Mouse (Mus musculus) kidney, adult 18-20 months (tissue): ENCODE results near the gene Col4a2.

Experiments used
- DNase-seq: peaks from one replicate; pipeline ENCODE4 v3.0.0; 2021

Col4a2 gene

GRCm38 (mm10) chr8:11297141-11297838 lies 15.3 kb upstream of the Col4a2 start:
- no peak for DNase-seq

GRCm38 (mm10) chr8:11298531-11299316 lies 13.9 kb upstream of the Col4a2 start:
- no peak for DNase-seq

GRCm38 (mm10) chr8:11299317-11299602 lies 13.3 kb upstream of the Col4a2 start:
- DNase-seq = no peak

- no peak for DNase-seq
Measured at GRCm38 (mm10) chr8:11300436-11300835, 12.2 kb upstream of the Col4a2 start.

- DNase-seq = no peak
Measured at GRCm38 (mm10) chr8:11304027-11304601, 8.5 kb upstream of the Col4a2 start.

GRCm38 (mm10) chr8:11305539-11305938 lies 7.1 kb upstream of the Col4a2 start:
- DNase-seq = no peak

- DNase-seq = no peak
Measured at GRCm38 (mm10) chr8:11307451-11307850, 5.2 kb upstream of the Col4a2 start.

GRCm38 (mm10) chr8:11308570-11308998 lies 4.0 kb upstream of the Col4a2 start:
- peak; percentile 60 for DNase-seq

- DNase-seq = no peak
Measured at GRCm38 (mm10) chr8:11309226-11309625, 3.4 kb upstream of the Col4a2 start.

GRCm38 (mm10) chr8:11310049-11310448 lies 2.6 kb upstream of the Col4a2 start:
- DNase-seq = no peak

GRCm38 (mm10) chr8:11311681-11312348 lies 790 bp upstream of the Col4a2 start:
- peak; percentile 76 for DNase-seq

GRCm38 (mm10) chr8:11313176-11314111 lies 839 bp downstream of the Col4a2 start:
- DNase-seq = peak; percentile 75

- DNase-seq = no peak
Measured at GRCm38 (mm10) chr8:11314613-11315012, 2.0 kb downstream of the Col4a2 start.

- DNase-seq = no peak
Measured at GRCm38 (mm10) chr8:11315179-11315943, 2.8 kb downstream of the Col4a2 start.

- DNase-seq = no peak
Measured at GRCm38 (mm10) chr8:11316118-11316517, 3.5 kb downstream of the Col4a2 start.

- DNase-seq = no peak
Measured at GRCm38 (mm10) chr8:11319405-11319804, 6.8 kb downstream of the Col4a2 start.

- DNase-seq = no peak
Measured at GRCm38 (mm10) chr8:11321841-11322240, 9.2 kb downstream of the Col4a2 start.

GRCm38 (mm10) chr8:11322724-11323585 lies 10.3 kb downstream of the Col4a2 start:
- no peak for DNase-seq

- DNase-seq = no peak
Measured at GRCm38 (mm10) chr8:11323681-11324080, 11.1 kb downstream of the Col4a2 start.

- peak; percentile 59 for DNase-seq
Measured at GRCm38 (mm10) chr8:11324801-11325395, 12.3 kb downstream of the Col4a2 start.
